Mouse (Mus musculus) heart, embryonic 11.5 days (tissue): Measurements from ENCODE around the gene Ogfod3. TPM values are rescaled to one million over a fixed set of nuclear protein-coding genes. Genes with fewer than 3 reads are reported as not detected.
A peak's percentile ranks its signal among the peaks of the same experiment; 100 is the strongest.

Experiments
- ATAC-seq: fragments of 200-750 bp; cut with Nextera tagmentation; replicated peaks from 2 replicates; pipeline ENCODE4 v1.8.0; 2017; ENCODE audit warnings: moderate library complexity; ENCODE audit not compliant: insufficient number of reproducible peaks, low FRiP score, low TSS enrichment
- H3K27ac ChIP-seq: fragments of 300-500 bp; sonication (generic); 2 replicates; pipeline ENCODE4 v1.5.1; 2014; ENCODE audit warnings: mild to moderate bottlenecking, low read depth, low read length
- H3K27me3 ChIP-seq: fragments of 300-500 bp; sonication (generic); 2 replicates; pipeline ENCODE4 v1.6.1; 2014; ENCODE audit warnings: mild to moderate bottlenecking, low read length, mixed read lengths; ENCODE audit not compliant: control insufficient read depth, insufficient read depth
- H3K36me3 ChIP-seq: fragments of 300-500 bp; sonication (generic); 2 replicates; pipeline ENCODE4 v1.6.1; 2014; ENCODE audit warnings: mild to moderate bottlenecking, low read length, moderate library complexity, mixed read lengths; ENCODE audit not compliant: control insufficient read depth, insufficient read depth
- H3K4me1 ChIP-seq: fragments of 300-500 bp; sonication (generic); 2 replicates; pipeline ENCODE4 v1.6.1; 2014; ENCODE audit warnings: low read length; ENCODE audit not compliant: control insufficient read depth, insufficient read depth
- H3K4me2 ChIP-seq: fragments of 300-500 bp; sonication (generic); 2 replicates; pipeline ENCODE4 v1.6.1; 2014; ENCODE audit warnings: mild to moderate bottlenecking, moderate library complexity
- H3K4me3 ChIP-seq: fragments of 300-500 bp; sonication (generic); 2 replicates; pipeline ENCODE4 v1.5.1; 2014; ENCODE audit warnings: low read depth, low read length
- H3K9ac ChIP-seq: fragments of 300-500 bp; sonication (generic); 2 replicates; pipeline ENCODE4 v1.6.1; 2014; ENCODE audit warnings: mild to moderate bottlenecking, low read depth, low read length, moderate library complexity
- H3K9me3 ChIP-seq: fragments of 300-500 bp; sonication (generic); replicated peaks from 2 replicates; pipeline ENCODE4 v1.6.1; 2016; ENCODE audit warnings: low read length; ENCODE audit not compliant: control insufficient read depth
- WGBS: fragments of 180-500 bp; shearing (Covaris S2); extraction: QIAGEN DNeasy Blood & Tissue Kit; methylation state at CpG from one replicate; pipeline ENCODE4 v1.1.7; 2014; ENCODE audit not compliant: insufficient replicate concordance; 5-methylcytosine and 5-hydroxymethylcytosine counted together
- polyA plus RNA-seq: library from polyadenylated mRNA; unstranded; fragments of >200 nt; fragmentation: Nextera tagmentation; extraction: Ambion mirVana; gene quantifications from 2 replicates; pipeline ENCODE4 v1.2.1, GENCODE M21; 2014

Ogfod3 gene
- 25.3 and 29.9 TPM in 2 replicates for polyA plus RNA-seq

- peaks cover 5% of the 10 kb centered on the region for H3K4me1 ChIP-seq
- H3K9ac ChIP-seq, result peak within 1 kb of the TSS; percentile 80
- peak within 1 kb of the TSS; percentile 79 for H3K4me3 ChIP-seq
- no peaks in the 10 kb centered on the region for H3K36me3 ChIP-seq
- no peaks in the 10 kb centered on the region for H3K9me3 ChIP-seq
- no peaks in the 10 kb centered on the region for H3K27me3 ChIP-seq
- ATAC-seq, result peak; percentile 99
- H3K27ac ChIP-seq, result peak within 1 kb of the TSS; percentile 84
- WGBS, result under 1% methylated on average over 66 of the region's 70 CpGs
- H3K4me2 ChIP-seq, result peak within 1 kb of the TSS; percentile 75
Measured at GRCm38 (mm10) chr11:121204161-121205006, at the start of gene Ogfod3, which contains the start of gene Hexdc. TSS of gene Ogfod3 (minus strand) at chr11:121204711. TSS of gene Hexdc (plus strand) at chr11:121204433.

DNA sequence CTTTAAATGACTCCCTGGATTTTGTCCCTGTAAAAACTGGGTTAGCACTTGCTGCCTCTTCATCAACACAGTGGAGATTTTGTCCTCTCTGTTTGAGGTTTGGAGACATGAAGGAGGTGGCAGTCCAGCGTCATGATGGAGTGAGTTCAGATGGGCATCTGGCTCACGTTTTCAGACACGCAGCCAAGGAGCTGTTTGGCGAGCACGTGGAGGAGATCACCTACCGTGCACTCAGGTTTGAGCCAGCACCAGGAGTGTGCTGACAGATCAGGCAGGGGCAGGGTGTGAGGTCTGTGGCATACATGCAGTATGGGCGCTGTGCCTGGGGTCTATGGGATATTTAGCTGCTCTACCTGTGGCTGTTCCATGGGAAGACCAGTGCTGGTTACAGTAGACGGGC is 45.7 kb upstream of the Ogfod3 start:
- Histone ChIP-seq H3K27ac (no peak overlapping the region), H3K9me3 (no peaks in the 10 kb centered on the region), H3K4me2 (no peak overlapping the region), H3K27me3 (no peaks in the 10 kb centered on the region), H3K4me1 (no peaks in the 10 kb centered on the region), H3K36me3 (peaks cover 55% of the 10 kb centered on the region), H3K4me3 (no peak overlapping the region), H3K9ac (no peak overlapping the region)
- ATAC-seq, result no peak
- WGBS, result 82% methylated on average over 8 of the region's 8 CpGs

DNA sequence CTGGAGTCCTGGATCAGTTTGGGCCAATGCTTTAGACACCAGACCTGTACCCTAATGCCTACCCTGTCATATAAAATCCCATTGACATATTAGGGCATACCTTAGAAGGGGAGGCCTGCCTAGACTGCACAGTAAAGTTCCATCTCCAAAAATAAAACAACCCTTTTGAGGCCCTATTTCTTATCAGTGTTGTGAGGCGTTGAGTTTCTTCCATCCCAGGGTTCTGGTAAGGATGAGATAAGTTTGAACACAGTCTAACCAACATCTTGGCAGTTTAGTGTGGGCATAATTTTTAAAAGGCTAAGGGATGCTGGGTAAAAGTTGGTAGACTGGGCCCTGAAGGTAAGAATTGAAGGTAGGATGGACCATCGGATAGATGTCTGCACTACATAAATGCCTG is 35.2 kb upstream of the Ogfod3 start:
- Histone ChIP-seq H3K36me3 (peaks cover 22% of the 10 kb centered on the region), H3K9me3 (no peaks in the 10 kb centered on the region), H3K27ac (peak overlapping the region; percentile 64), H3K27me3 (no peaks in the 10 kb centered on the region), H3K4me1 (peaks cover 16% of the 10 kb centered on the region), H3K4me2 (peak overlapping the region; percentile 70), H3K4me3 (0 out of 2 replicates have a peak overlapping the region, but pooled peaks have one; percentile 14), H3K9ac (no peak overlapping the region)
- ATAC-seq, result no peak
- 50% methylated on average over 2 of the region's 2 CpGs for WGBS

- peak overlapping the region; percentile 83 for H3K4me3 ChIP-seq
- peak overlapping the region; percentile 70 for H3K4me2 ChIP-seq
- peaks cover 19% of the 10 kb centered on the region for H3K4me1 ChIP-seq
- H3K9ac ChIP-seq, result peak overlapping the region; percentile 88
- H3K27me3 ChIP-seq, result no peaks in the 10 kb centered on the region
- no peak; the same call in 1 of the 2 replicates for ATAC-seq
- WGBS, result 4% methylated on average over 28 of the region's 28 CpGs
- peaks cover 9% of the 10 kb centered on the region for H3K36me3 ChIP-seq
- H3K9me3 ChIP-seq, result no peaks in the 10 kb centered on the region
- H3K27ac ChIP-seq, result peak overlapping the region; percentile 99
Measured at GRCm38 (mm10) chr11:121237345-121238128, 33.0 kb upstream of the Ogfod3 start.

GRCm38 (mm10) chr11:121236564-121237344 is 32.2 kb upstream of the Ogfod3 start, which contains the start of gene Narf:
TSS of gene Narf (plus strand) at chr11:121237253.
- Histone ChIP-seq H3K27ac (peak within 1 kb of the TSS; percentile 99), H3K4me2 (peak within 1 kb of the TSS; percentile 70), H3K9ac (peak within 1 kb of the TSS; percentile 88), H3K4me3 (peak within 1 kb of the TSS; percentile 83), H3K27me3 (no peaks in the 10 kb centered on the region), H3K4me1 (peaks cover 19% of the 10 kb centered on the region), H3K36me3 (peaks cover 4% of the 10 kb centered on the region; the same call in 1 of the 2 replicates), H3K9me3 (no peaks in the 10 kb centered on the region)
- WGBS, result under 1% methylated on average over 50 of the region's 50 CpGs
- ATAC-seq, result peak; percentile 99

DNA sequence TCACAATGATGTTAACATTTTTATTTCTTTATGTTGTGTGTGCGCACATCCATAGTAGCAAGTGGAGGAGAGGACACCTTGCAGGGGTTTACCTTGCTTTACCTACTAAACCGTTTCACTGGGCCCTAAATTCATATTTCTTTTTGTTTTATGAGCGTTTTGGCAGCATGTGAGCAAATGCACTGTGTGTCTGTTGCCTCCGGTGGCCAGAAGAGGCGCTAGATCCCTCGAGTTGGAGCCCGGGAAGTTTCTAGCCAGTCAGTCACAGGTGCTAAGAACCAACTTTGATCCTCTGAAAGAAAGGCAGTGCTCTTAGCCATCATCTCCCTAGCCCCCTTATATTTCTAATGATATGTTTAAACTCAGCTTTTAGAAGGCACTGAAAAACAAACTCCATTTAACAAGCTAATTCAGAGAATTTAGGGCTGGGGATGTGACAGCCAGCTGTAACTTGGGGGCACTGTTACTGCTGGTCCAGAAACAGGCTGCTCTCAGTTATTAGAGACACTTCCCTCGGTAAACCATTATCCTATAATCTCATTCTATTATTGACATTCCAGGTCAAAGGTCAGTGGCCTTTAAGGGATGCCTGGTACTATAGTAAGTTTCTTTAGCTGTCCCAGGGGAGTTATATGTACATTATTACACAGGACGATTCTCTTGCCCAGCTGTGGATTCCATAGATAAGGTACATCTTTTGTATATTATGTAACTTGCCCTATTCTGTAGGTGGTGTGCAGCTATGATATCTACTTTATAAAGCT is 31.1 kb upstream of the Ogfod3 start:
- WGBS, result 25% methylated on average over 9 of the region's 9 CpGs
- H3K4me1 ChIP-seq, result peaks cover 19% of the 10 kb centered on the region
- peak overlapping the region; percentile 99 for H3K27ac ChIP-seq
- peak overlapping the region; percentile 88 for H3K9ac ChIP-seq
- peak overlapping the region; percentile 83; the same call in 1 of the 2 replicates for H3K4me3 ChIP-seq
- H3K27me3 ChIP-seq, result no peaks in the 10 kb centered on the region
- peak overlapping the region; percentile 70 for H3K4me2 ChIP-seq
- H3K9me3 ChIP-seq, result no peaks in the 10 kb centered on the region
- no peak for ATAC-seq
- H3K36me3 ChIP-seq, result 0 out of 2 replicates have a peak, but pooled peaks cover 2% of the 10 kb centered on the region

DNA sequence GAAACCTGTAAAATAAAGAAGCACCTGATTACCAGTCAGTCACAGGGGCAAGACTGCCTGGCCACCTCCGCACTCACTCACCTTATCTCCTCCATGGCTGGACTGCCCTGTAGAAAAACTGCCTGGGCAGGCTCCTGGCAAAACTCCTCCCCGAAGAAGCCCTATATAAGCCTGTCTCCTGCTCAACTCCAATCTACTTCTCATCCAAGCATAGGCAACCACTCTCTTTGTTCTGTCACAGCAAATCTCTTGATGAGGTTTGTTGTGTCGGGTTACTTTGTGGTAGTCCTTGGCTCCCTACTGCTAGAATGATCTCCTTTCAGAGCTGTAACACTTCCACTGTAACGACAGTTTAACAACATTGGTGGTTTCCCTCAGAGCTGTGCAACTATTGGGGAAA is 28.2 kb upstream of the Ogfod3 start:
- ATAC-seq, result no peak
- H3K4me2 ChIP-seq, result no peak overlapping the region
- H3K9ac ChIP-seq, result no peak overlapping the region
- no peak overlapping the region for H3K4me3 ChIP-seq
- H3K36me3 ChIP-seq, result no peaks in the 10 kb centered on the region
- H3K9me3 ChIP-seq, result no peaks in the 10 kb centered on the region
- H3K27me3 ChIP-seq, result no peaks in the 10 kb centered on the region
- WGBS, result 11% methylated on average over 4 of the region's 4 CpGs
- H3K27ac ChIP-seq, result no peak overlapping the region; the same call in 1 of the 2 replicates
- peaks cover 16% of the 10 kb centered on the region for H3K4me1 ChIP-seq
